8 mouse cellular contexts compared by ENCODE assay signal in genomic region chr1:59142809-59143208, GRCm38 (mm10). TPM values are rescaled to one million over a fixed set of nuclear protein-coding genes. Genes with fewer than 3 reads are reported as not detected.
DNase-seq lines count a peak whose midpoint lies in the region; ATAC-seq and TF ChIP-seq lines count a peak whose summit lies in the region.
"Had no signal": no experiment of that assay in that cellular context is flagged by ENCODE, and none has a peak within 500 bp of the region (broad histone marks: within the 10 kb centered on the region; RNA-seq: fewer than 3 reads in every experiment).

No protein-coding gene starts in this region.

- H3K4me1 ChIP-seq in liver, embryonic 12.5 days, result no peaks in the 10 kb centered on the region
- no peaks in the 10 kb centered on the region for H3K4me1 ChIP-seq in bone marrow, adult 2 months (ENCODE audit: control insufficient read depth, insufficient read depth, low read length)
- H3K4me1 ChIP-seq in liver, postnatal 0 days (ENCODE audit: insufficient read depth), result no peaks in the 10 kb centered on the region
- H3K4me1 ChIP-seq: heart, embryonic 15.5 days had no signal

- no peaks in the 10 kb centered on the region for H3K27me3 ChIP-seq in liver, embryonic 12.5 days (replicated peaks)
- no peaks in the 10 kb centered on the region for H3K27me3 ChIP-seq in liver, postnatal 0 days (ENCODE audit: insufficient read depth, low read length)
- H3K27me3 ChIP-seq: heart, embryonic 15.5 days had no signal

- H3K9me3 ChIP-seq in liver, embryonic 12.5 days (replicated peaks), result no peaks in the 10 kb centered on the region
- H3K9me3 ChIP-seq in liver, postnatal 0 days (ENCODE audit: low read length), result no peaks in the 10 kb centered on the region
- H3K9me3 ChIP-seq: heart, embryonic 15.5 days had no signal

- TF ChIP-seq EP300 in liver, postnatal 0 days (IDR thresholded peaks at IDR 0.05; ENCODE audit: low read depth), result no peak

- H3K4me2 ChIP-seq in liver, embryonic 12.5 days, result no peak overlapping the region
- no peak overlapping the region for H3K4me2 ChIP-seq in liver, postnatal 0 days (ENCODE audit: low read depth, low read length)
- H3K4me2 ChIP-seq: heart, embryonic 15.5 days had no signal

- peak; percentile 64 for TF ChIP-seq CTCF in bone marrow, adult 2 months (IDR thresholded peaks at IDR 0.05; ENCODE audit: control insufficient read depth, insufficient read depth, low read length)
- TF ChIP-seq CTCF in liver, postnatal 0 days (IDR thresholded peaks at IDR 0.05; ENCODE audit: low read depth), result peak; percentile 87

- no peak for TF ChIP-seq POLR2A in bone marrow, adult 2 months (IDR thresholded peaks at IDR 0.05; ENCODE audit: borderline replicate concordance, control insufficient read depth, low read depth, low read length)

- H3K27ac ChIP-seq in liver, embryonic 12.5 days, result no peak overlapping the region
- H3K27ac ChIP-seq in bone marrow, adult 2 months (ENCODE audit: control insufficient read depth, insufficient read depth, low read depth, low read length, poor library complexity), result no peak overlapping the region
- no peak overlapping the region for H3K27ac ChIP-seq in liver, postnatal 0 days (ENCODE audit: low read depth)
- H3K27ac ChIP-seq: heart, embryonic 15.5 days had no signal

- H3K4me3 ChIP-seq in liver, embryonic 12.5 days, result no peak overlapping the region
- no peak overlapping the region for H3K4me3 ChIP-seq in bone marrow, adult 2 months (replicated peaks; ENCODE audit: control insufficient read depth, low read depth, low read length)
- H3K4me3 ChIP-seq in liver, postnatal 0 days (ENCODE audit: low read depth, low read length), result no peak overlapping the region
- H3K4me3 ChIP-seq: heart, embryonic 15.5 days had no signal

- no peak overlapping the region for H3K9ac ChIP-seq in liver, embryonic 12.5 days
- no peak overlapping the region for H3K9ac ChIP-seq in liver, postnatal 0 days (replicated peaks)
- H3K9ac ChIP-seq: heart, embryonic 15.5 days had no signal

- DNase-seq in liver (peak; percentile 76), MN1 (ENCODE audit: low spot score) (peak; percentile 48)
- peak; percentile 37 to 50 for DNase-seq in gastrocnemius, postnatal 4 days (ENCODE audit: low spot score in 2 of 2)
- peak; percentile 79 for DNase-seq in liver, postnatal 0 days
- peak; percentile 43 for DNase-seq in spleen, adult 12 weeks (ENCODE audit: low spot score)

- no peak for ATAC-seq in liver, embryonic 12.5 days
- ATAC-seq in liver, postnatal 0 days, result no peak

- no peaks in the 10 kb centered on the region for H3K36me3 ChIP-seq in liver, embryonic 12.5 days
- no peaks in the 10 kb centered on the region for H3K36me3 ChIP-seq in liver, postnatal 0 days (replicated peaks; ENCODE audit: insufficient read depth, low read length)
- H3K36me3 ChIP-seq: heart, embryonic 15.5 days had no signal

RNA-seq across cellular contexts. Expression of gene Mpp4, which starts 20.4 kb away (rescaled TPM):
- polyA plus RNA-seq in liver, embryonic 12.5 days (2016; fragmentation: Nextera tagmentation; extraction: Ambion mirVana), result 0.25 and 0.45 TPM in 2 replicates
- 0.72 and 1.4 TPM in 2 replicates for polyA plus RNA-seq in bone marrow, adult 2 months (2011; ENCODE audit: insufficient read depth, insufficient read length, low replicate concordance, missing spikeins)
- total RNA-seq in gastrocnemius, postnatal 4 days (2021), result under 1 TPM; 0.37 to 0.52 TPM
- polyA plus RNA-seq in liver, postnatal 0 days (2015; fragmentation: Nextera tagmentation; extraction: Ambion mirVana), result 0.28 and 0.31 TPM in 2 replicates

RNA-seq across cellular contexts. Expression of gene Tmem237, which starts 22.6 kb away (rescaled TPM):
- polyA plus RNA-seq in liver, embryonic 12.5 days (2016; fragmentation: Nextera tagmentation; extraction: Ambion mirVana), result 10.4 and 11.5 TPM in 2 replicates
- 2.3 TPM in 1 of 2 replicates, not detected in the other for polyA plus RNA-seq in bone marrow, adult 2 months (2011; ENCODE audit: insufficient read depth, insufficient read length, low replicate concordance, missing spikeins)
- 10 to 100 TPM; 11.2 to 12.7 TPM for total RNA-seq in gastrocnemius, postnatal 4 days (2021)
- 4.2 and 5.4 TPM in 2 replicates for polyA plus RNA-seq in liver, postnatal 0 days (2015; fragmentation: Nextera tagmentation; extraction: Ambion mirVana)

RNA-seq across cellular contexts. Expression of gene C2cd6, which starts 48.1 kb away (rescaled TPM):
- not detected in 2 replicates for polyA plus RNA-seq in liver, embryonic 12.5 days (2016; fragmentation: Nextera tagmentation; extraction: Ambion mirVana)
- polyA plus RNA-seq in bone marrow, adult 2 months (2011; ENCODE audit: insufficient read depth, insufficient read length, low replicate concordance, missing spikeins), result not detected in 2 replicates
- not detected for total RNA-seq in gastrocnemius, postnatal 4 days (2021)
- polyA plus RNA-seq in liver, postnatal 0 days (2015; fragmentation: Nextera tagmentation; extraction: Ambion mirVana), result not detected in 2 replicates
- polyA plus RNA-seq: heart, embryonic 15.5 days had no signal
